Mouse (Mus musculus): ENCODE results near the gene Necap2. TPM values are rescaled to one million over a fixed set of nuclear protein-coding genes. Genes with fewer than 3 reads are reported as not detected.

The Necap2 gene
- polyA plus RNA-seq, 1 experiment from 2014 or later, result 54.7 TPM

GRCm38 (mm10) chr4:141101291-141101690 lies 23.1 kb upstream of the Necap2 start:
- 88% methylated on average over 9 of the region's 9 CpGs for WGBS
- Histone ChIP-seq H3K4me3 (no peak overlapping the region), H3K9me3 (no peaks in the 10 kb centered on the region), H3K36me3 (no peaks in the 10 kb centered on the region), H3K9ac (replicated peaks) (no peak overlapping the region), H3K4me2 (replicated peaks) (no peak overlapping the region), H3K27me3 (no peaks in the 10 kb centered on the region), H3K4me1 (peaks cover 3% of the 10 kb centered on the region; the same call in 1 of the 2 replicates), H3K27ac (replicated peaks) (no peak overlapping the region)
- ATAC-seq (ENCODE audit: low FRiP score, low read depth), result no peak

GRCm38 (mm10) chr4:141099956-141100355 lies 21.8 kb upstream of the Necap2 start:
- Histone ChIP-seq H3K9ac (replicated peaks) (no peak overlapping the region), H3K9me3 (no peaks in the 10 kb centered on the region), H3K27ac (replicated peaks) (no peak overlapping the region), H3K4me2 (replicated peaks) (no peak overlapping the region), H3K4me1 (peaks cover 3% of the 10 kb centered on the region; the same call in 1 of the 2 replicates), H3K36me3 (no peaks in the 10 kb centered on the region), H3K27me3 (no peaks in the 10 kb centered on the region), H3K4me3 (no peak overlapping the region)
- 82% methylated on average over 5 of the region's 5 CpGs for WGBS
- no peak for ATAC-seq (ENCODE audit: low FRiP score, low read depth)

GRCm38 (mm10) chr4:141098935-141099334 lies 20.8 kb upstream of the Necap2 start:
- Histone ChIP-seq H3K4me1 (peaks cover 3% of the 10 kb centered on the region; the same call in 1 of the 2 replicates), H3K9me3 (no peaks in the 10 kb centered on the region), H3K36me3 (no peaks in the 10 kb centered on the region), H3K9ac (replicated peaks) (no peak overlapping the region), H3K27me3 (no peaks in the 10 kb centered on the region), H3K4me2 (replicated peaks) (no peak overlapping the region), H3K27ac (replicated peaks) (no peak overlapping the region), H3K4me3 (no peak overlapping the region)
- no peak for ATAC-seq (ENCODE audit: low FRiP score, low read depth)
- WGBS, result 82% methylated on average over 4 of the region's 4 CpGs

- H3K36me3 ChIP-seq, result no peaks in the 10 kb centered on the region
- 11% methylated on average over 9 of the region's 9 CpGs for WGBS
- H3K9me3 ChIP-seq, result no peaks in the 10 kb centered on the region
- no peak overlapping the region for H3K27ac ChIP-seq (replicated peaks)
- no peak overlapping the region for H3K9ac ChIP-seq (replicated peaks)
- no peak for ATAC-seq (ENCODE audit: low FRiP score, low read depth)
- H3K4me2 ChIP-seq (replicated peaks), result no peak overlapping the region
- peaks cover 3% of the 10 kb centered on the region; the same call in 1 of the 2 replicates for H3K4me1 ChIP-seq
- no peak overlapping the region for H3K4me3 ChIP-seq
- H3K27me3 ChIP-seq, result no peaks in the 10 kb centered on the region
These were observed 18.6 kb upstream of the Necap2 start for GRCm38 (mm10) chr4:141096710-141097109.

- no peak for ATAC-seq (ENCODE audit: low FRiP score, low read depth)
- no peaks in the 10 kb centered on the region for H3K36me3 ChIP-seq
- H3K4me1 ChIP-seq, result peaks cover 3% of the 10 kb centered on the region; the same call in 1 of the 2 replicates
- no peak overlapping the region for H3K27ac ChIP-seq (replicated peaks)
- H3K9ac ChIP-seq (replicated peaks), result no peak overlapping the region
- H3K9me3 ChIP-seq, result no peaks in the 10 kb centered on the region
- H3K4me3 ChIP-seq, result no peak overlapping the region
- H3K4me2 ChIP-seq (replicated peaks), result no peak overlapping the region
- no peaks in the 10 kb centered on the region for H3K27me3 ChIP-seq
- WGBS, result 85% methylated on average over 10 of the region's 10 CpGs
These were observed 16.9 kb upstream of the Necap2 start for GRCm38 (mm10) chr4:141095016-141095415.

GRCm38 (mm10) chr4:141088714-141089113 lies 10.6 kb upstream of the Necap2 start:
- Histone ChIP-seq H3K4me1 (no peaks in the 10 kb centered on the region), H3K9me3 (no peaks in the 10 kb centered on the region), H3K27me3 (no peaks in the 10 kb centered on the region), H3K9ac (replicated peaks) (no peak overlapping the region), H3K36me3 (no peaks in the 10 kb centered on the region), H3K27ac (replicated peaks) (no peak overlapping the region), H3K4me3 (no peak overlapping the region), H3K4me2 (replicated peaks) (no peak overlapping the region)
- 73% methylated on average over 9 of the region's 9 CpGs for WGBS
- ATAC-seq (ENCODE audit: low FRiP score, low read depth), result no peak

GRCm38 (mm10) chr4:141088033-141088432 lies 9.9 kb upstream of the Necap2 start, which contains the start of gene Spata21:
TSS of gene Spata21 (plus strand) at chr4:141088333.
- Histone ChIP-seq H3K9me3 (no peaks in the 10 kb centered on the region), H3K27ac (replicated peaks) (no peak within 1 kb of the TSS), H3K4me2 (replicated peaks) (no peak within 1 kb of the TSS), H3K9ac (replicated peaks) (no peak within 1 kb of the TSS), H3K27me3 (no peaks in the 10 kb centered on the region), H3K4me1 (no peaks in the 10 kb centered on the region), H3K36me3 (no peaks in the 10 kb centered on the region), H3K4me3 (no peak within 1 kb of the TSS)
- no peak for ATAC-seq (ENCODE audit: low FRiP score, low read depth)
- 81% methylated on average over 6 of the region's 6 CpGs for WGBS

- no peaks in the 10 kb centered on the region for H3K36me3 ChIP-seq
- no peaks in the 10 kb centered on the region for H3K27me3 ChIP-seq
- no peak overlapping the region for H3K4me3 ChIP-seq
- no peak overlapping the region for H3K4me2 ChIP-seq (replicated peaks)
- no peak overlapping the region for H3K27ac ChIP-seq (replicated peaks)
- H3K9me3 ChIP-seq, result no peaks in the 10 kb centered on the region
- WGBS, result 80% methylated on average over 10 of the region's 10 CpGs
- no peak overlapping the region for H3K9ac ChIP-seq (replicated peaks)
- ATAC-seq (ENCODE audit: low FRiP score, low read depth), result no peak
- H3K4me1 ChIP-seq, result no peaks in the 10 kb centered on the region
These were observed 8.7 kb upstream of the Necap2 start for GRCm38 (mm10) chr4:141086862-141087261.

GRCm38 (mm10) chr4:141078510-141079137 lies 467 bp upstream of the Necap2 start:
- Histone ChIP-seq H3K4me3 (peak overlapping the region; percentile 83; the same call in 1 of the 2 replicates), H3K27ac (replicated peaks) (no peak overlapping the region), H3K9me3 (no peaks in the 10 kb centered on the region), H3K4me1 (peaks cover 13% of the 10 kb centered on the region), H3K36me3 (peaks cover 13% of the 10 kb centered on the region), H3K4me2 (replicated peaks) (peak overlapping the region; percentile 5; the same call in 1 of the 2 replicates), H3K9ac (replicated peaks) (no peak overlapping the region), H3K27me3 (no peaks in the 10 kb centered on the region)
- ATAC-seq (ENCODE audit: low FRiP score, low read depth), result no peak
- 69% methylated on average over 18 of the region's 18 CpGs for WGBS

GRCm38 (mm10) chr4:141076761-141077506 lies 1.2 kb downstream of the Necap2 start:
- ATAC-seq (ENCODE audit: low FRiP score, low read depth), result no peak
- H3K4me2 ChIP-seq (replicated peaks), result peak overlapping the region; percentile 98
- WGBS, result 85% methylated on average over 17 of the region's 17 CpGs
- H3K9ac ChIP-seq (replicated peaks), result peak overlapping the region; percentile 95
- peak overlapping the region; percentile 83 for H3K4me3 ChIP-seq
- peaks cover 29% of the 10 kb centered on the region for H3K36me3 ChIP-seq
- no peaks in the 10 kb centered on the region for H3K9me3 ChIP-seq
- no peaks in the 10 kb centered on the region for H3K27me3 ChIP-seq
- no peak overlapping the region; the same call in 1 of the 2 replicates for H3K27ac ChIP-seq (replicated peaks)
- H3K4me1 ChIP-seq, result peaks cover 13% of the 10 kb centered on the region

- no peaks in the 10 kb centered on the region for H3K27me3 ChIP-seq
- 95% methylated on average over 4 of the region's 4 CpGs for WGBS
- peaks cover 13% of the 10 kb centered on the region for H3K4me1 ChIP-seq
These were observed 4.0 kb downstream of the Necap2 start for GRCm38 (mm10) chr4:141074109-141074508.

GRCm38 (mm10) chr4:141073661-141074060 lies 4.5 kb downstream of the Necap2 start:
- Histone ChIP-seq H3K9ac (replicated peaks) (no peak overlapping the region), H3K36me3 (peaks cover 61% of the 10 kb centered on the region), H3K4me3 (no peak overlapping the region), H3K4me1 (peaks cover 13% of the 10 kb centered on the region), H3K27ac (replicated peaks) (no peak overlapping the region), H3K9me3 (no peaks in the 10 kb centered on the region), H3K27me3 (no peaks in the 10 kb centered on the region), H3K4me2 (replicated peaks) (no peak overlapping the region)
- WGBS, result 94% methylated on average over 9 of the region's 9 CpGs
- ATAC-seq (ENCODE audit: low FRiP score, low read depth), result no peak

More at GRCm38 (mm10) chr4:141074109-141074508, 4.0 kb downstream of the Necap2 start:
- Histone ChIP-seq H3K36me3 (peaks cover 56% of the 10 kb centered on the region), H3K27ac (replicated peaks) (no peak overlapping the region), H3K9me3 (no peaks in the 10 kb centered on the region), H3K4me2 (replicated peaks) (no peak overlapping the region), H3K4me3 (no peak overlapping the region), H3K9ac (replicated peaks) (no peak overlapping the region)
- ATAC-seq (ENCODE audit: low FRiP score, low read depth), result no peak

All from midbrain, embryonic 12.5 days (tissue).